Mouse (Mus musculus): Measurements from ENCODE around the gene Vwa3b. TPM values are rescaled to one million over a fixed set of nuclear protein-coding genes. Genes with fewer than 3 reads are reported as not detected.

The Vwa3b gene
- polyA plus RNA-seq, 1 experiment from 2014 or later, result 0.39 TPM

DNA sequence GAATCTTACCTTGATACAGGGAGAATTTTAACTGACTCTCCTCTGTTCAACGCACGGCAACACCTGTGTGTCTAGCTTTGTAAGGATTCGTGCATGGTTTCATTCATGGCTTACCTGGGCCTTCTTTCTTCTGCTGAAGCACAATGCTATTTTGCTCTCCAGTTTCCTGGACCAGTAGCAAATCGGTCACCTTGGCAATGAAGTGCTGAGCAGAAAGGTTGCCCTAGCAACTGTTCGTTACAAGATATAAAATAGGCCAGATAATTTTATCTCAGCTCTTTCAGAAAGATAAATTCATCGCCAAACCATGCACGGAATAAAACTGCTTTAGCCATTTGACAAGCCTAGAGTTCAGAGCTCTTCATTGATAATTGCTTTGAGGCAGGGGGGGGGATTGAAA lies 123.5 kb downstream of the Vwa3b start:
- Histone ChIP-seq H3K27ac (ENCODE audit: low read depth, low read length) (no peak overlapping the region), H3K36me3 (ENCODE audit: control insufficient read depth, insufficient read depth, low read length) (no peaks in the 10 kb centered on the region), H3K4me2 (ENCODE audit: low read depth, low read length) (no peak overlapping the region), H3K4me1 (ENCODE audit: control insufficient read depth, insufficient read depth, low read length) (no peaks in the 10 kb centered on the region), H3K4me3 (ENCODE audit: low read depth, low read length) (no peak overlapping the region), H3K9me3 (ENCODE audit: control insufficient read depth, low read length) (no peaks in the 10 kb centered on the region), H3K27me3 (ENCODE audit: control insufficient read depth, insufficient read depth, low read length) (no peaks in the 10 kb centered on the region), H3K9ac (replicated peaks; ENCODE audit: low read depth, low read length) (no peak overlapping the region)
- ATAC-seq (ENCODE audit: low read depth), result no peak
- WGBS, result 88% methylated on average over 7 of the region's 7 CpGs

- Histone ChIP-seq H3K9me3 (ENCODE audit: control insufficient read depth, low read length) (no peaks in the 10 kb centered on the region), H3K4me1 (ENCODE audit: control insufficient read depth, insufficient read depth, low read length) (no peaks in the 10 kb centered on the region), H3K4me3 (ENCODE audit: low read depth, low read length) (no peak overlapping the region), H3K27ac (ENCODE audit: low read depth, low read length) (no peak overlapping the region), H3K4me2 (ENCODE audit: low read depth, low read length) (no peak overlapping the region), H3K9ac (replicated peaks; ENCODE audit: low read depth, low read length) (no peak overlapping the region), H3K27me3 (ENCODE audit: control insufficient read depth, insufficient read depth, low read length) (no peaks in the 10 kb centered on the region), H3K36me3 (ENCODE audit: control insufficient read depth, insufficient read depth, low read length) (no peaks in the 10 kb centered on the region)
- 93% methylated on average over 9 of the region's 9 CpGs for WGBS
- ATAC-seq (ENCODE audit: low read depth), result no peak
Measured at GRCm38 (mm10) chr1:37151896-37152295, 125.5 kb downstream of the Vwa3b start.

- no peak overlapping the region for H3K4me2 ChIP-seq (ENCODE audit: low read depth, low read length)
- no peak for ATAC-seq (ENCODE audit: low read depth)
- H3K36me3 ChIP-seq (ENCODE audit: control insufficient read depth, insufficient read depth, low read length), result no peaks in the 10 kb centered on the region
- no peaks in the 10 kb centered on the region for H3K27me3 ChIP-seq (ENCODE audit: control insufficient read depth, insufficient read depth, low read length)
- no peaks in the 10 kb centered on the region for H3K4me1 ChIP-seq (ENCODE audit: control insufficient read depth, insufficient read depth, low read length)
- H3K9me3 ChIP-seq (ENCODE audit: control insufficient read depth, low read length), result no peaks in the 10 kb centered on the region; the same call in 1 of the 2 replicates
- no peak overlapping the region for H3K9ac ChIP-seq (replicated peaks; ENCODE audit: low read depth, low read length)
- no peak overlapping the region for H3K27ac ChIP-seq (ENCODE audit: low read depth, low read length)
- no peak overlapping the region for H3K4me3 ChIP-seq (ENCODE audit: low read depth, low read length)
- WGBS, result 62% methylated on average over 6 of the region's 6 CpGs
Measured at GRCm38 (mm10) chr1:37166066-37166465, 139.7 kb downstream of the Vwa3b start.

- 85% methylated on average over 7 of the region's 7 CpGs for WGBS
- H3K4me1 ChIP-seq (ENCODE audit: control insufficient read depth, insufficient read depth, low read length), result no peaks in the 10 kb centered on the region
- H3K4me2 ChIP-seq (ENCODE audit: low read depth, low read length), result no peak overlapping the region
- no peaks in the 10 kb centered on the region; the same call in 1 of the 2 replicates for H3K9me3 ChIP-seq (ENCODE audit: control insufficient read depth, low read length)
- H3K27ac ChIP-seq (ENCODE audit: low read depth, low read length), result no peak overlapping the region
- H3K36me3 ChIP-seq (ENCODE audit: control insufficient read depth, insufficient read depth, low read length), result no peaks in the 10 kb centered on the region
- ATAC-seq (ENCODE audit: low read depth), result no peak
- H3K9ac ChIP-seq (replicated peaks; ENCODE audit: low read depth, low read length), result no peak overlapping the region
- no peak overlapping the region for H3K4me3 ChIP-seq (ENCODE audit: low read depth, low read length)
- no peaks in the 10 kb centered on the region for H3K27me3 ChIP-seq (ENCODE audit: control insufficient read depth, insufficient read depth, low read length)
Measured at GRCm38 (mm10) chr1:37167918-37168317, 141.5 kb downstream of the Vwa3b start.

DNA sequence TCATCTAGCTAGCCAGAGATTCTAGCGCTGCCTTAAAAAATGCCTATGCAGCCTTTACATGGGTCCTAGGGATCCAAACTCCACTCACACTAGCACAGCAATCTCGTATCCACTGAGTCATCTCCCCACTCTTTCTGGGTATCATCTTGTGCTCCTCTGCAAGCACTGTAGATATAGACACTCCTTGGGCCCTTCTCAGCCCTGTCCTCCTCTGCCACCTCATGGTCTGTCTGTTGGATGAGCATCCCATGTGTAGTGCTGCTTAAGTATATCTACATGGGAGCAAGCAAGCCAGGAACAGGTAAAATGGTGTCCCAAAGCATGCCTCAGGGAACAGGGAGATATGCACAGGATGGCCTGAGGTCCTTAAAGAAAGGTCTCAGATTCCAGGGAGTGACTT lies 151.5 kb downstream of the Vwa3b start:
- Histone ChIP-seq H3K27ac (ENCODE audit: low read depth, low read length) (no peak overlapping the region), H3K4me1 (ENCODE audit: control insufficient read depth, insufficient read depth, low read length) (no peaks in the 10 kb centered on the region), H3K4me3 (ENCODE audit: low read depth, low read length) (no peak overlapping the region), H3K27me3 (ENCODE audit: control insufficient read depth, insufficient read depth, low read length) (no peaks in the 10 kb centered on the region), H3K4me2 (ENCODE audit: low read depth, low read length) (no peak overlapping the region), H3K9me3 (ENCODE audit: control insufficient read depth, low read length) (no peaks in the 10 kb centered on the region), H3K9ac (replicated peaks; ENCODE audit: low read depth, low read length) (no peak overlapping the region), H3K36me3 (ENCODE audit: control insufficient read depth, insufficient read depth, low read length) (no peaks in the 10 kb centered on the region)
- ATAC-seq (ENCODE audit: low read depth), result no peak
- WGBS, result 93% methylated on average over 2 of the region's 2 CpGs

GRCm38 (mm10) chr1:37179852-37180251 lies 153.5 kb downstream of the Vwa3b start:
- no peaks in the 10 kb centered on the region for H3K9me3 ChIP-seq (ENCODE audit: control insufficient read depth, low read length)
- H3K27me3 ChIP-seq (ENCODE audit: control insufficient read depth, insufficient read depth, low read length), result no peaks in the 10 kb centered on the region
- no peak overlapping the region for H3K9ac ChIP-seq (replicated peaks; ENCODE audit: low read depth, low read length)
- H3K4me2 ChIP-seq (ENCODE audit: low read depth, low read length), result no peak overlapping the region
- H3K27ac ChIP-seq (ENCODE audit: low read depth, low read length), result no peak overlapping the region
- H3K36me3 ChIP-seq (ENCODE audit: control insufficient read depth, insufficient read depth, low read length), result no peaks in the 10 kb centered on the region
- no peaks in the 10 kb centered on the region for H3K4me1 ChIP-seq (ENCODE audit: control insufficient read depth, insufficient read depth, low read length)
- no peak for ATAC-seq (ENCODE audit: low read depth)
- WGBS, result 76% methylated on average over 5 of the region's 5 CpGs
- H3K4me3 ChIP-seq (ENCODE audit: low read depth, low read length), result no peak overlapping the region

DNA sequence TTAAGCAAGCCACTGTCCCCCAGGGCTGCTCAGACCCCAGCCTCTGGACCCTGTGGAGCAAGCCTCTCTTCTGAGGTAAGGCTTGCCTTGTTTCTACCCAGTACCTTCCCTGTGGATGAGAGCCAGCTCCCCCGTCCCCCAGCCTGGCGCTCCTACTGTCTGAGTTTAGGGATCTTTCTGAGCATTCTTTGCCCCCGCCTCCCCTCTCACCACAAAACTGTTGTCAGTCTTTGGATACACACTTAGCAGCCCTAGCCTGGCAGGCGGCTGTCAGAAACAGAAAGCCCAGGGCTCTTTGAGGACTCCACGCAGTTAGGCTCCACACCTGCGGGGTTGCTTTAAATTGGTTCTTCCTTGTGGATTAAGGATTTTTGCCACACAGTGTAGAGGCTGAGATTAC lies 160.7 kb downstream of the Vwa3b start:
- no peak overlapping the region for H3K4me3 ChIP-seq (ENCODE audit: low read depth, low read length)
- 78% methylated on average over 6 of the region's 6 CpGs for WGBS
- no peak for ATAC-seq (ENCODE audit: low read depth)
- H3K4me1 ChIP-seq (ENCODE audit: control insufficient read depth, insufficient read depth, low read length), result no peaks in the 10 kb centered on the region
- no peak overlapping the region for H3K4me2 ChIP-seq (ENCODE audit: low read depth, low read length)
- H3K9me3 ChIP-seq (ENCODE audit: control insufficient read depth, low read length), result no peaks in the 10 kb centered on the region
- no peak overlapping the region for H3K9ac ChIP-seq (replicated peaks; ENCODE audit: low read depth, low read length)
- no peak overlapping the region for H3K27ac ChIP-seq (ENCODE audit: low read depth, low read length)
- no peaks in the 10 kb centered on the region for H3K36me3 ChIP-seq (ENCODE audit: control insufficient read depth, insufficient read depth, low read length)
- H3K27me3 ChIP-seq (ENCODE audit: control insufficient read depth, insufficient read depth, low read length), result no peaks in the 10 kb centered on the region

- 69% methylated on average over 4 of the region's 4 CpGs for WGBS
- Histone ChIP-seq H3K27ac (ENCODE audit: low read depth, low read length) (no peak overlapping the region), H3K4me3 (ENCODE audit: low read depth, low read length) (no peak overlapping the region), H3K4me1 (ENCODE audit: control insufficient read depth, insufficient read depth, low read length) (no peaks in the 10 kb centered on the region), H3K9me3 (ENCODE audit: control insufficient read depth, low read length) (no peaks in the 10 kb centered on the region), H3K4me2 (ENCODE audit: low read depth, low read length) (no peak overlapping the region), H3K9ac (replicated peaks; ENCODE audit: low read depth, low read length) (no peak overlapping the region), H3K27me3 (ENCODE audit: control insufficient read depth, insufficient read depth, low read length) (no peaks in the 10 kb centered on the region), H3K36me3 (ENCODE audit: control insufficient read depth, insufficient read depth, low read length) (no peaks in the 10 kb centered on the region)
- ATAC-seq (ENCODE audit: low read depth), result no peak
Measured at GRCm38 (mm10) chr1:37194607-37195006, 168.2 kb downstream of the Vwa3b start.

- H3K9ac ChIP-seq (replicated peaks; ENCODE audit: low read depth, low read length), result no peak overlapping the region
- no peak overlapping the region for H3K27ac ChIP-seq (ENCODE audit: low read depth, low read length)
- H3K27me3 ChIP-seq (ENCODE audit: control insufficient read depth, insufficient read depth, low read length), result no peaks in the 10 kb centered on the region
- WGBS, result 91% methylated on average over 4 of the region's 4 CpGs
- H3K36me3 ChIP-seq (ENCODE audit: control insufficient read depth, insufficient read depth, low read length), result no peaks in the 10 kb centered on the region
- no peak overlapping the region for H3K4me2 ChIP-seq (ENCODE audit: low read depth, low read length)
- ATAC-seq (ENCODE audit: low read depth), result no peak
- H3K4me3 ChIP-seq (ENCODE audit: low read depth, low read length), result no peak overlapping the region
- no peaks in the 10 kb centered on the region for H3K9me3 ChIP-seq (ENCODE audit: control insufficient read depth, low read length)
- no peaks in the 10 kb centered on the region for H3K4me1 ChIP-seq (ENCODE audit: control insufficient read depth, insufficient read depth, low read length)
Measured at GRCm38 (mm10) chr1:37201406-37201805, 175.0 kb downstream of the Vwa3b start.

DNA sequence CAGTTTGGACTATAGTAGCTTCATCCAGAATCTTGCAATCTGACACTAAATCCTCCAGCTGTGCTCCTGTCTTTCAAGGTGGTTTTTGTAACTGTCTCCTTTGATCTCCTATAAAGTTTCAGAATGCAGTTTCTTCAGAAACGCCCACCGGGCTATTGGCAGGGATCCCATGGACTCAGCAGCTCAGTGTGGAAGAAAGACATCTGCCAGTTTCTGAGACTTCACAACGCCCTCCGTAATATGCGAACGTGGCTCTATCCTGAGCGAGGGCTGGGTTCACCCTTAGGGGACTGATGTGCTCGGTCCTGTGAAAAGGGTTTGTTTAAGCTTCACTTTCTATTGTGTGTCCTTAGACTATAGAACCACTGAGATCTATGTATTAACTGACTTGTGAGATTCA lies 181.3 kb downstream of the Vwa3b start:
- WGBS, result 93% methylated on average over 8 of the region's 8 CpGs
- no peaks in the 10 kb centered on the region for H3K27me3 ChIP-seq (ENCODE audit: control insufficient read depth, insufficient read depth, low read length)
- H3K4me2 ChIP-seq (ENCODE audit: low read depth, low read length), result no peak overlapping the region
- no peak for ATAC-seq (ENCODE audit: low read depth)
- H3K4me3 ChIP-seq (ENCODE audit: low read depth, low read length), result no peak overlapping the region
- no peaks in the 10 kb centered on the region for H3K36me3 ChIP-seq (ENCODE audit: control insufficient read depth, insufficient read depth, low read length)
- no peaks in the 10 kb centered on the region for H3K9me3 ChIP-seq (ENCODE audit: control insufficient read depth, low read length)
- no peaks in the 10 kb centered on the region for H3K4me1 ChIP-seq (ENCODE audit: control insufficient read depth, insufficient read depth, low read length)
- no peak overlapping the region for H3K9ac ChIP-seq (replicated peaks; ENCODE audit: low read depth, low read length)
- no peak overlapping the region for H3K27ac ChIP-seq (ENCODE audit: low read depth, low read length)
